Comparison of ENCODE assay signal across 17 mouse cellular contexts in genomic region chr12:31302266-31302665, GRCm38 (mm10). TPM values are rescaled to one million over a fixed set of nuclear protein-coding genes. Genes with fewer than 3 reads are reported as not detected.
DNase-seq lines count a peak whose midpoint lies in the region; ATAC-seq lines count a peak whose summit lies in the region.
"Had no signal": no experiment of that assay in that cellular context is flagged by ENCODE, and none has a peak within 500 bp of the region (broad histone marks: within the 10 kb centered on the region; RNA-seq: fewer than 3 reads in every experiment).

No protein-coding gene starts in this region.

- no peaks in the 10 kb centered on the region for H3K36me3 ChIP-seq in hindbrain, embryonic 14.5 days (replicated peaks; ENCODE audit: control insufficient read depth, insufficient read depth)
- no peaks in the 10 kb centered on the region for H3K36me3 ChIP-seq in hindbrain, embryonic 11.5 days (ENCODE audit: control insufficient read depth, insufficient read depth, low read length)
- H3K36me3 ChIP-seq in midbrain, embryonic 11.5 days (ENCODE audit: control insufficient read depth, insufficient read depth, low read length) = no peaks in the 10 kb centered on the region
- H3K36me3 ChIP-seq in midbrain, embryonic 16.5 days (ENCODE audit: control insufficient read depth, insufficient read depth, low read length) = no peaks in the 10 kb centered on the region
- H3K36me3 ChIP-seq: hindbrain, embryonic 13.5 days; midbrain, embryonic 13.5 days had no signal

- no peaks in the 10 kb centered on the region for H3K9me3 ChIP-seq in hindbrain, embryonic 14.5 days (ENCODE audit: control insufficient read depth, low read length)
- no peaks in the 10 kb centered on the region for H3K9me3 ChIP-seq in hindbrain, embryonic 11.5 days (ENCODE audit: control insufficient read depth, low read length)
- H3K9me3 ChIP-seq in midbrain, embryonic 11.5 days (ENCODE audit: control insufficient read depth, low read length) = no peaks in the 10 kb centered on the region
- no peaks in the 10 kb centered on the region for H3K9me3 ChIP-seq in midbrain, embryonic 16.5 days (replicated peaks; ENCODE audit: control insufficient read depth, low read length, poor library complexity, severe bottlenecking)
- H3K9me3 ChIP-seq: heart, embryonic 15.5 days; hindbrain, embryonic 13.5 days; limb, embryonic 13.5 days; midbrain, embryonic 13.5 days had no signal

- no peak overlapping the region for H3K27ac ChIP-seq in hindbrain, embryonic 14.5 days
- H3K27ac ChIP-seq in hindbrain, embryonic 11.5 days (ENCODE audit: low read depth, low read length) = no peak overlapping the region
- H3K27ac ChIP-seq in midbrain, embryonic 11.5 days (ENCODE audit: low read depth, low read length) = no peak overlapping the region
- H3K27ac ChIP-seq in midbrain, embryonic 16.5 days (ENCODE audit: low read length) = no peak overlapping the region
- H3K27ac ChIP-seq: heart, embryonic 15.5 days; hindbrain, embryonic 13.5 days; limb, embryonic 13.5 days; macrophage; midbrain, embryonic 13.5 days had no signal

- H3K4me1 ChIP-seq in hindbrain, embryonic 14.5 days (replicated peaks; ENCODE audit: control insufficient read depth, insufficient read depth, low read length) = no peaks in the 10 kb centered on the region
- H3K4me1 ChIP-seq in hindbrain, embryonic 11.5 days (replicated peaks; ENCODE audit: control insufficient read depth, insufficient read depth, low read length) = no peaks in the 10 kb centered on the region
- H3K4me1 ChIP-seq in midbrain, embryonic 11.5 days (ENCODE audit: control insufficient read depth, insufficient read depth, low read length) = no peaks in the 10 kb centered on the region
- H3K4me1 ChIP-seq in midbrain, embryonic 16.5 days (ENCODE audit: control insufficient read depth, insufficient read depth, low read length) = no peaks in the 10 kb centered on the region
- H3K4me1 ChIP-seq: midbrain, embryonic 13.5 days had no signal

- no peaks in the 10 kb centered on the region for H3K27me3 ChIP-seq in hindbrain, embryonic 14.5 days (ENCODE audit: control insufficient read depth, insufficient read depth, low read length)
- no peaks in the 10 kb centered on the region for H3K27me3 ChIP-seq in hindbrain, embryonic 11.5 days (ENCODE audit: control insufficient read depth, insufficient read depth, low read length)
- no peaks in the 10 kb centered on the region for H3K27me3 ChIP-seq in midbrain, embryonic 11.5 days (ENCODE audit: control insufficient read depth, insufficient read depth, low read length)
- H3K27me3 ChIP-seq in midbrain, embryonic 16.5 days (ENCODE audit: control insufficient read depth, insufficient read depth, low read depth, low read length) = no peaks in the 10 kb centered on the region
- H3K27me3 ChIP-seq: CH12.LX; heart, embryonic 15.5 days; hindbrain, embryonic 13.5 days; limb, embryonic 13.5 days; midbrain, embryonic 13.5 days had no signal

- WGBS in hindbrain, embryonic 14.5 days = 89% methylated on average over 5 of the region's 5 CpGs
- 85% methylated on average over 5 of the region's 5 CpGs for WGBS in hindbrain, embryonic 11.5 days
- 87% methylated on average over 5 of the region's 5 CpGs for WGBS in midbrain, embryonic 11.5 days
- WGBS in midbrain, embryonic 16.5 days = 82% methylated on average over 5 of the region's 5 CpGs

- H3K4me2 ChIP-seq in hindbrain, embryonic 14.5 days (replicated peaks) = no peak overlapping the region
- H3K4me2 ChIP-seq in hindbrain, embryonic 11.5 days (replicated peaks; ENCODE audit: low read depth, low read length) = no peak overlapping the region
- no peak overlapping the region for H3K4me2 ChIP-seq in midbrain, embryonic 11.5 days
- no peak overlapping the region for H3K4me2 ChIP-seq in midbrain, embryonic 16.5 days (ENCODE audit: low read length)
- H3K4me2 ChIP-seq: heart, embryonic 15.5 days; hindbrain, embryonic 13.5 days; limb, embryonic 13.5 days; midbrain, embryonic 13.5 days had no signal

- peak; percentile 56 for DNase-seq in adrenal gland, adult 2 months
- no peak for DNase-seq in adrenal gland, postnatal 4 days (ENCODE audit: low spot score in 2 of 2)
- DNase-seq in hindbrain, embryonic 14.5 days (ENCODE audit: low spot score) = no peak
- DNase-seq in hindbrain, embryonic 11.5 days (ENCODE audit: low spot score) = no peak
- DNase-seq in midbrain, embryonic 11.5 days (ENCODE audit: low spot score, missing footprints) = peak; percentile 73
- DNase-seq in skeletal muscle tissue, adult 2 months (ENCODE audit: low read depth, low spot score) = peak; percentile 18
- DNase-seq in cerebellum, adult 9-10 months = no peak
- DNase-seq: kidney, adult 11 months; thymus, adult 18-20 months had no signal

- H3K9ac ChIP-seq in hindbrain, embryonic 14.5 days = no peak overlapping the region
- no peak overlapping the region for H3K9ac ChIP-seq in hindbrain, embryonic 11.5 days (ENCODE audit: low read depth, low read length)
- no peak overlapping the region for H3K9ac ChIP-seq in midbrain, embryonic 11.5 days (ENCODE audit: low read length)
- H3K9ac ChIP-seq in midbrain, embryonic 16.5 days (ENCODE audit: low read depth, low read length) = no peak overlapping the region
- H3K9ac ChIP-seq: heart, embryonic 15.5 days; hindbrain, embryonic 13.5 days; limb, embryonic 13.5 days; midbrain, embryonic 13.5 days had no signal

- ATAC-seq in hindbrain, embryonic 14.5 days (ENCODE audit: low FRiP score) = peak; percentile 42; the same call in 1 of the 2 replicates
- no peak for ATAC-seq in hindbrain, embryonic 11.5 days (ENCODE audit: low FRiP score)
- ATAC-seq in midbrain, embryonic 11.5 days (ENCODE audit: low FRiP score) = no peak
- no peak for ATAC-seq in midbrain, embryonic 16.5 days

- H3K4me3 ChIP-seq in hindbrain, embryonic 14.5 days (replicated peaks; ENCODE audit: low read length) = no peak overlapping the region
- no peak overlapping the region for H3K4me3 ChIP-seq in hindbrain, embryonic 11.5 days (ENCODE audit: low read depth, low read length)
- H3K4me3 ChIP-seq in midbrain, embryonic 11.5 days (ENCODE audit: low read depth, low read length) = no peak overlapping the region
- no peak overlapping the region for H3K4me3 ChIP-seq in midbrain, embryonic 16.5 days (ENCODE audit: low read depth, low read length)
- H3K4me3 ChIP-seq: heart, embryonic 15.5 days; hindbrain, embryonic 13.5 days; limb, embryonic 13.5 days; midbrain, embryonic 13.5 days had no signal

RNA-seq across cellular contexts. Expression of gene Lamb1, which starts 37.2 kb away (rescaled TPM):
- total RNA-seq in adrenal gland, adult 2 months (2021) = 100 to 1,000 TPM; 129 to 147 TPM
- 33.2 and 35.8 TPM in 2 replicates for polyA plus RNA-seq in adrenal gland, adult 2 months (2012; rRNA removed)
- total RNA-seq in adrenal gland, postnatal 4 days (2021) = 100 to 1,000 TPM; 236 to 271 TPM
- 20.9 and 22.0 TPM in 2 replicates for polyA plus RNA-seq in hindbrain, embryonic 14.5 days (2014; fragmentation: Nextera tagmentation; extraction: Ambion mirVana)
- 21.2 and 21.7 TPM in 2 replicates for polyA plus RNA-seq in hindbrain, embryonic 11.5 days (2014; fragmentation: Nextera tagmentation; extraction: Ambion mirVana)
- 17.3 and 18.5 TPM in 2 replicates for polyA plus RNA-seq in midbrain, embryonic 11.5 days (2014; fragmentation: Nextera tagmentation; extraction: Ambion mirVana)
- 13.2 and 14.8 TPM in 2 replicates for polyA plus RNA-seq in midbrain, embryonic 16.5 days (2015; fragmentation: Nextera tagmentation; extraction: Ambion mirVana)
- total RNA-seq: granulocyte monocyte progenitor cell, adult 5-6 weeks had no signal

RNA-seq across cellular contexts. Expression of gene Dld, which starts 49.0 kb away (rescaled TPM):
- total RNA-seq in adrenal gland, adult 2 months (2021) = 100 to 1,000 TPM; 262 to 322 TPM
- 7.4 and 7.6 TPM in 2 replicates for polyA plus RNA-seq in adrenal gland, adult 2 months (2012; rRNA removed)
- total RNA-seq in adrenal gland, postnatal 4 days (2021) = 100 to 1,000 TPM; 226 to 243 TPM
- 125 and 138 TPM in 2 replicates for polyA plus RNA-seq in hindbrain, embryonic 14.5 days (2014; fragmentation: Nextera tagmentation; extraction: Ambion mirVana)
- polyA plus RNA-seq in hindbrain, embryonic 11.5 days (2014; fragmentation: Nextera tagmentation; extraction: Ambion mirVana) = 165 and 170 TPM in 2 replicates
- polyA plus RNA-seq in midbrain, embryonic 11.5 days (2014; fragmentation: Nextera tagmentation; extraction: Ambion mirVana) = 159 and 186 TPM in 2 replicates
- 122 and 132 TPM in 2 replicates for polyA plus RNA-seq in midbrain, embryonic 16.5 days (2015; fragmentation: Nextera tagmentation; extraction: Ambion mirVana)

Comparison
In these comparisons a context has a peak if more than half of its experiments do, and no peak if none do; other contexts are left out.
1. DNase-seq: peak in adrenal gland, adult 2 months (single experiment), midbrain, embryonic 11.5 days (single experiment) and skeletal muscle tissue, adult 2 months (single experiment); none in adrenal gland, postnatal 4 days (0 of 2), hindbrain, embryonic 14.5 days (single experiment), hindbrain, embryonic 11.5 days (single experiment) and cerebellum, adult 9-10 months (single experiment).
2. RNA of gene Dld, which starts 49.0 kb away (polyA plus RNA-seq): 165 to 170 TPM in hindbrain, embryonic 11.5 days, 159 to 186 TPM in midbrain, embryonic 11.5 days, 125 to 138 TPM in hindbrain, embryonic 14.5 days and 122 to 132 TPM in midbrain, embryonic 16.5 days; 7.4 to 7.6 TPM in adrenal gland, adult 2 months; every median in the first group is over 10 times any median in the second.